Mouse (Mus musculus): ENCODE results near the gene P2ry12.

DNA sequence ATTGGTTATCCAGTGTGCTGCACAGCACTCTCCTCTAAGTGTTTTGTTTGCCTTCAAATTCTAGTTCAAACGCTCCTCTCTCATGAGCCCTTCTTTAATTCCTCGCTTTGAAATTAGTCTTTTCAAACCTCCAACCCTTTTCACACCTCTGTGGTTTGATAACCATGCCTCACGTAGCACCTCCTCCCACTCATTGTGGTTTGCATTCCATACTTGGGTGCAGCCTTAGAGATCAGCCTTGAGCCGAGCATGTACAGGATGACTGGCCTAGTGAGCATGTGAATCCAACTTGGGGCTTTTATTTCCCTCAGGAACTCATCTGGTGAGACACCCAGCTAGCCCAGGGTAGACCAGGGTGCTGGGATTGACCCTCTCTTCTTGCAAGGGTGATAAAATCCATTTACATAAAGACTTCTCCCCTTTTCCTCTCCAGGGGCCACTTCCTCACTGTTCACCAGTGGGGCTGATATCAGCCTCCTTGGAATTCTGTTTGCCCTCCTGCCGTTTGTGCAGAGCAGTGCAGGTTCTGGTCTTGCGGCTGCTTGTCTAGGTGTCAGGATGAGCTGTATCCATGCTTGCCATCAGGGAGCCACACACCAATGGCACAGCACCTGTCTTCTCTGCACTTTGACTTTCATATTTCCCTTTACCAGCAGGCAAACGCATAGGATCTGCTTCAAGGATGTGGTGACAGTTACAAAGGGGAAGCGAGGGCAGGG is 58.7 kb downstream of the P2ry12 start:
- TF ChIP-seq POLR2A (IDR thresholded peaks at IDR 0.05; ENCODE audit: insufficient read length, low read depth) (no peak), MYOD1 (IDR thresholded peaks at IDR 0.05; ENCODE audit: control insufficient read depth in 1 of 3, insufficient read length in 2 of 3, low read depth in 2 of 3) (no peak), SRF (IDR thresholded peaks at IDR 0.05; ENCODE audit: control insufficient read depth, insufficient read length, low read depth) (no peak), TCF12 (IDR thresholded peaks at IDR 0.05; ENCODE audit: insufficient read depth, poor library complexity, severe bottlenecking) (no peak), E2F4 (IDR thresholded peaks at IDR 0.05; ENCODE audit: insufficient read depth) (no peak), MAX (IDR thresholded peaks at IDR 0.05; ENCODE audit: low read depth) (no peak), REST (IDR thresholded peaks at IDR 0.05; ENCODE audit: insufficient read depth, insufficient read length) (no peak), TCF3 (IDR thresholded peaks at IDR 0.05; ENCODE audit: insufficient read length, low read depth) (no peak)
